Mouse (Mus musculus): ENCODE measurements around the gene Slc16a6. TPM values are rescaled to one million over a fixed set of nuclear protein-coding genes. Genes with fewer than 3 reads are reported as not detected.
A peak's percentile ranks its signal among the peaks of the same experiment; 100 is the strongest.

Slc16a6 gene
- polyA plus RNA-seq, 1 experiment from 2014 or later, result 5.4 TPM

DNA sequence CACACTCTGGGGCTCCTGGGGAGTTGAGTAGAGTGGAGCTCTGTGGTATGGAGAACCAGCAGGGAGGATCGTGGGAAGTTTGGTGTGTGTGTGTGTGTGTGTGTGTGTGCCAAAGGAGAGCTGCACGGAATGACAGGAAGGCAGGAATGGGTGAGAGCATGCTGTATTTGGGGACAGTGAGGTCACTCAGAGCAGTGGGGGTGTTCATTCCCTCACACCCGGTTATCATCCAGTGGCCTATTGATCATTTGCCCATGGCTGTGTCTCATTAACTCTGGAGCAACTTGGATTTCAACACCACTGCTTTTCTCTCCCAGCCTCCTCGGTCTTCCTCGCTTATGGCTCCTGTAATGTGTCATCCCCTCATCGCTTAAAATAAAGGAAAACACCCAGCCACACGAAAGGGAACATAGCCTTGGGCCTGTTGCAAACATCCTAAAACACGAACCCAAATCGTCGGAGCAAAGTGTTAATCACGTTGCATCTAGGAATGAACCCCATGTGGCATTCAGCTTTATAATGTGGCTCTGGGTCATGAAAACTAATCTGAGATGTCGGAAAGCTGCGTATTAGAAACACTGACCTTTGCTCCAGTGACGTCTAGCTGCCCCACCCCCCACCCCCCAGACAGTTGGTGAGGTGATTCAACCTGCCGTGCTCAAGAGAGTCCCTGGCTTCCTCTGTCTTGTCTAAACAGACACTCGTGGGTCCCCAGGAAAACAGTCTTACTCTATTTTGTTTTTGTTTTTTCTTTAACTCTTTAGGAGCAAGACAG is 4.4 kb upstream of the Slc16a6 start:
- ATAC-seq (ENCODE audit: low FRiP score), result no peak
- 57% methylated on average over 16 of the region's 16 CpGs for WGBS
- Histone ChIP-seq H3K4me1 (peaks cover 43% of the 10 kb centered on the region), H3K4me2 (no peak overlapping the region), H3K9me3 (no peaks in the 10 kb centered on the region), H3K9ac (no peak overlapping the region), H3K27ac (no peak overlapping the region), H3K27me3 (peaks cover 3% of the 10 kb centered on the region; the same call in 1 of the 2 replicates), H3K4me3 (replicated peaks) (no peak overlapping the region), H3K36me3 (replicated peaks) (no peaks in the 10 kb centered on the region)

DNA sequence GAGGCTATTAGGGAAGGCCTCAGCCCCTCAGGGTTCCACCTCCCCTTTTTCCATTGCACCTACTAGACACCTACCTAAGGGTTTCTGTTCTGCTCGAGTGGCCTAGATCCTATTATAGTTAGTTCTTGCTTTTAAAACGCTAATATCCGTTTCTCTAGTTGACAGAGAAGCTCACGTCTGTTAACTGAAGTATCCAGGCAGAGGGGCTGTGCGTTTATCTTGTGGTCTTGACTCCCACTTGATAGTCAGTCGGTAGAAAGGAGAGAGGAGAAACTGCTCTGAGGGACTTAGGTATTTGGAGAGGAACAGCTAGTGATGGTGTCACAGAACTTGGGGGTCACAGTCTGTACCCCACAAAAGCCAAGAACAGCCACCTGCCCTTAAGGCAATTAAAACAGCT is 3.3 kb upstream of the Slc16a6 start:
- no peaks in the 10 kb centered on the region for H3K9me3 ChIP-seq
- no peak for ATAC-seq (ENCODE audit: low FRiP score)
- peak overlapping the region; percentile 76 for H3K27ac ChIP-seq
- H3K9ac ChIP-seq, result no peak overlapping the region; the same call in 1 of the 2 replicates
- H3K36me3 ChIP-seq (replicated peaks), result no peaks in the 10 kb centered on the region
- H3K4me2 ChIP-seq, result peak overlapping the region; percentile 21
- H3K27me3 ChIP-seq, result peaks cover 3% of the 10 kb centered on the region; the same call in 1 of the 2 replicates
- no peak overlapping the region for H3K4me3 ChIP-seq (replicated peaks)
- H3K4me1 ChIP-seq, result peaks cover 52% of the 10 kb centered on the region
- WGBS, result 25% methylated on average over 6 of the region's 6 CpGs

DNA sequence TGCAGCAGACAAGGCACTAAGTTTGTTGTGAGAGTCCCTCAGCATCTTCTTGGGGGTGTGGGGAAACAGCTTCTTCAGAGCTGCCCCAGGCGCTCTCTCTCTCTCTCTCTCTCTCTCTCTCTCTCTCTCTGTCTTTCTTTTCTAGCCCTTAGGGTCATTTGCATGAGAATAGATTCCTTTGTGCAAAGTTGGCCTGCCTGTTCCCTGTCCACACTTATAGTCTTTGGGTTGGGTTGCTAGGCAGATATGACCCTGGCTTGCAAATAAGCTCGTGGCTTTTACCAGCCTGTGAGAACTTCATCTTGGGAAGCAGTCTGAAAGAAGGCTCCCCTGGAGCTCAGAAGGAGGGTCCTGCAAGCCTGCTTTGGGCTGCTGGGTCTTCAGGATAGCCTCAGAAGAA is 2.8 kb upstream of the Slc16a6 start:
- ATAC-seq (ENCODE audit: low FRiP score), result no peak
- Histone ChIP-seq H3K9me3 (no peaks in the 10 kb centered on the region), H3K4me3 (replicated peaks) (no peak overlapping the region), H3K4me2 (peak overlapping the region; percentile 21), H3K36me3 (replicated peaks) (no peaks in the 10 kb centered on the region), H3K9ac (peak overlapping the region; percentile 25; the same call in 1 of the 2 replicates), H3K27me3 (peaks cover 7% of the 10 kb centered on the region; the same call in 1 of the 2 replicates), H3K27ac (peak overlapping the region; percentile 76), H3K4me1 (peaks cover 56% of the 10 kb centered on the region)
- 9% methylated on average over 2 of the region's 2 CpGs for WGBS

DNA sequence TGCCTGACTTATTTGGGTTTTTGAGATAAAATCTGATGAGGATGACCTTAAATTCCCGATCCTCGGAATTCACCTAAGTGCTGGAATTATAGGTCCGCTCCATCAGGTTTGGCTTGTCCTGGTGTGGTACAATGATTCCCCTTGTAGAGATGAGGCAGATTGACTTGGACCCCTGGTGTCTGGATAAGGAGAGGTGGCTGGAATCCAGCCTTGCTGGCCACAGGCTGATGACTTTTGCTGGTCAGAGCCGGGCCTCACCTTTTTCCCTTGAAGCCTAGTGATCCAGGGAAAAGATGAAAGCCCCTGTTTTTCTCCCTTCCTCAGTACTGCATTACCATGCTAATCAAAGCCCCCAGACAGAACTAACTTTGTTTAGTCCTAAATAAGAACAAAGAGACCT is 2.3 kb upstream of the Slc16a6 start:
- Histone ChIP-seq H3K4me1 (peaks cover 57% of the 10 kb centered on the region), H3K9me3 (no peaks in the 10 kb centered on the region), H3K36me3 (replicated peaks) (no peaks in the 10 kb centered on the region), H3K4me3 (replicated peaks) (no peak overlapping the region), H3K27ac (peak overlapping the region; percentile 76), H3K27me3 (peaks cover 7% of the 10 kb centered on the region; the same call in 1 of the 2 replicates), H3K9ac (0 out of 2 replicates have a peak overlapping the region, but pooled peaks have one; percentile 25), H3K4me2 (no peak overlapping the region)
- ATAC-seq (ENCODE audit: low FRiP score), result no peak
- 66% methylated on average over 4 of the region's 4 CpGs for WGBS

DNA sequence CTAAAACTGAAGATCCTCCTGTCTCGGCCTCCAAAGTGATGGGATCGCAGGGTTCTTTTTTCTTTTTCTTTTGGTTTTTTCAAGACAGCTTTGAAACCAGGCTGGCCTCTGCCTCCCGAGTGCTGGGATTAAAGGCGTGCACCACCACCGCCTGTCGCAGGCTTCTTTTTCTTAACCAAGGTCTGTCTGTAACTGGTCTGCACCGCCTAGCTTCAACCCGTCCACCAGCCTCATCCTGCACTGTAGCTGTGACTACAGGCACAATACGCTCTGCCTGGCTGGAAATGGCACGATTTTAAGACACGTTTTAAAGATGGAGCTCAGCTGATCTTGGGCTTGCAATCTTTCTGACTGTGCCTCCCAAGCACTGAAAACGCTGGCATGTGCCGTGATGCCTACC is 1.4 kb upstream of the Slc16a6 start:
- Histone ChIP-seq H3K9me3 (no peaks in the 10 kb centered on the region), H3K36me3 (replicated peaks) (no peaks in the 10 kb centered on the region), H3K4me3 (replicated peaks) (no peak overlapping the region), H3K4me1 (peaks cover 54% of the 10 kb centered on the region), H3K4me2 (peak overlapping the region; percentile 89; the same call in 1 of the 2 replicates), H3K27me3 (0 out of 2 replicates have a peak, but pooled peaks cover 13% of the 10 kb centered on the region), H3K27ac (no peak overlapping the region), H3K9ac (no peak overlapping the region)
- no peak for ATAC-seq (ENCODE audit: low FRiP score)
- 78% methylated on average over 13 of the region's 13 CpGs for WGBS

DNA sequence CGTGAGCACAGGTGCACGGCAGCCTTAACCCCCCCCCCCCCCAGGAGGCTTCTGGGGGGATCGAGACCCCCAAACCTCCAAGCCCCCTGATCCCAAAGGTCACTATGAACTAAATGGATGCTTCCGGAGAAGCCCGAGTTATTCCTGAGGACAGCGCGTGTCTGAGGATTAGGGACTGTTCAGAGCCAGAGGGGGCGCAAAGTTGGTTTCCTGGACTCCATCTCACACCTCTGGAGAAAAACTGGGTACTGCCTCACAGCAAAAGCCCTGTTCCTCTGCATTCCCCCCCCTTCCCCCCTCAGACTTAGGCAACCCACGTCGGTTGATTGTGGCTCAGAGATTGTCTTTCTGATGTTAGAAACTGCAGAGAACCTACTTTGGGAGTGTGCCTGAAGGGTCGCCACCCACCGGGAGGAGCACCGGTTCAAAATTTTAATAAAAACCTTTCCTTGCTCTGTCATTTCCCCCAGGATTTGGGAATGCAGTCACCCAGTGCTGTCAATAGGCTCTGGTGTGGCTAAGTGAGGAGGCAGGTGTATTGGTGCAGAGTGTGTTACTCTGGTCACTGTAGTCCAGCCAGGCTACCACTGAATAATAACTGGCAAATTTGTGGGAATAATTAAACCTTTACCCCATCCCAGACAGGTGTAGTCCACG is 816 bp upstream of the Slc16a6 start:
- WGBS, result 7% methylated on average over 14 of the region's 14 CpGs

DNA sequence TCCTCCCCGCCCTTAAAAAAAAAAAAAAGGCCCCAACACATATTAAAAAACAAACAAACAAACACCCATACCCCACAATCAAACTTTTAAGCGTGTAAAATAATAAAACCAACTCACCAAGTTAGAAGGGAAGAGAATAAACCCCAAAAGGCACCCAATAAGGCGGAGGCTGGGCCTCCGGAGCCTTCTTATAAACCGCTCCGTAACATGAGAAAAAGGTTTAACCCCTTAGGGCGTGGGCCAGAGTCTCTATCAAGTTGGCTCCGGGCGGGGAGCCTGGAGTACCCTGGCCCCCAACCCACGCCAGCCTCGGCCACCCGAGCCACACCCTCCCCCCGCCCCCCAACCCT is 602 bp downstream of the Slc16a6 start:
- WGBS, result 0% methylated on average over 10 of the region's 13 CpGs
- H3K9ac ChIP-seq, result peak overlapping the region; percentile 94
- peak; percentile 53; the same call in 1 of the 2 replicates for ATAC-seq (ENCODE audit: low FRiP score)
- H3K4me1 ChIP-seq, result peaks cover 45% of the 10 kb centered on the region
- 0 out of 2 replicates have a peak, but pooled peaks cover 18% of the 10 kb centered on the region for H3K27me3 ChIP-seq
- peak overlapping the region; percentile 89 for H3K4me2 ChIP-seq
- peak overlapping the region; percentile 95 for H3K27ac ChIP-seq
- no peaks in the 10 kb centered on the region for H3K36me3 ChIP-seq (replicated peaks)
- peak overlapping the region; percentile 75 for H3K4me3 ChIP-seq (replicated peaks)
- no peaks in the 10 kb centered on the region for H3K9me3 ChIP-seq

More for the DNA sequence above, 816 bp upstream of the Slc16a6 start:
- peaks cover 50% of the 10 kb centered on the region for H3K4me1 ChIP-seq
- H3K27ac ChIP-seq, result peak overlapping the region; percentile 95
- H3K4me3 ChIP-seq (replicated peaks), result peak overlapping the region; percentile 75
- H3K9me3 ChIP-seq, result no peaks in the 10 kb centered on the region
- peak overlapping the region; percentile 89 for H3K4me2 ChIP-seq
- H3K36me3 ChIP-seq (replicated peaks), result no peaks in the 10 kb centered on the region
- 0 out of 2 replicates have a peak, but pooled peaks cover 18% of the 10 kb centered on the region for H3K27me3 ChIP-seq
- ATAC-seq (ENCODE audit: low FRiP score), result peak; percentile 43
- peak overlapping the region; percentile 94 for H3K9ac ChIP-seq

DNA sequence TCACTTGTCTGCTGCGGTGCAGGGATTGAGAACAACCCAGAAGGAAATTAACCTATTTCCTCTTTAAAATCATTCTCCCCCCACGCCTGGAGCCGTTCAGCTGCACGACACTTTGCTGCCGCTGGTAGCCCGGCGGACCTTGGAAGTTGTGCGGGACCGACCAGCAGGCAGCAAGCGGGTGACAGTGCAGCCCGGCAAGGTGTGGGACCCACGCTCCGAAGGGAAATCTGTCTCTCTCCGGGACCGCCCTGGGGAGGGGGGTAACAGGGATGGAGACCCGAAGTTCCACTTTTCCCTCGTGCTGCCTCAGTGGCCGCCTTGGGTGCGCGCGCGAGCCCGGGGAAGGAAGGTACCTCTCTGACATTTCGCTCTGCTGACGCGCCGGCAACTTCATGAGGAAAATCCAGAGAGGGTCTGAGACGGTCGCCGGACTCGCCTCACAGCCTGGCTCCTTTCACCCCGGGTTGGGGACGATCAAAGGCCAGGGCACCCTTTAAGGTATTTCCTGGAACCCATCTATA is 1.2 kb downstream of the Slc16a6 start:
- peak overlapping the region; percentile 50; the same call in 1 of the 2 replicates for H3K27ac ChIP-seq
- no peaks in the 10 kb centered on the region for H3K36me3 ChIP-seq (replicated peaks)
- peak overlapping the region; percentile 89 for H3K4me2 ChIP-seq
- H3K4me3 ChIP-seq (replicated peaks), result peak overlapping the region; percentile 75
- no peak for ATAC-seq (ENCODE audit: low FRiP score)
- under 1% methylated on average over 33 of the region's 33 CpGs for WGBS
- H3K4me1 ChIP-seq, result peaks cover 40% of the 10 kb centered on the region
- H3K9me3 ChIP-seq, result no peaks in the 10 kb centered on the region
- peak overlapping the region; percentile 94 for H3K9ac ChIP-seq
- 0 out of 2 replicates have a peak, but pooled peaks cover 18% of the 10 kb centered on the region for H3K27me3 ChIP-seq

DNA sequence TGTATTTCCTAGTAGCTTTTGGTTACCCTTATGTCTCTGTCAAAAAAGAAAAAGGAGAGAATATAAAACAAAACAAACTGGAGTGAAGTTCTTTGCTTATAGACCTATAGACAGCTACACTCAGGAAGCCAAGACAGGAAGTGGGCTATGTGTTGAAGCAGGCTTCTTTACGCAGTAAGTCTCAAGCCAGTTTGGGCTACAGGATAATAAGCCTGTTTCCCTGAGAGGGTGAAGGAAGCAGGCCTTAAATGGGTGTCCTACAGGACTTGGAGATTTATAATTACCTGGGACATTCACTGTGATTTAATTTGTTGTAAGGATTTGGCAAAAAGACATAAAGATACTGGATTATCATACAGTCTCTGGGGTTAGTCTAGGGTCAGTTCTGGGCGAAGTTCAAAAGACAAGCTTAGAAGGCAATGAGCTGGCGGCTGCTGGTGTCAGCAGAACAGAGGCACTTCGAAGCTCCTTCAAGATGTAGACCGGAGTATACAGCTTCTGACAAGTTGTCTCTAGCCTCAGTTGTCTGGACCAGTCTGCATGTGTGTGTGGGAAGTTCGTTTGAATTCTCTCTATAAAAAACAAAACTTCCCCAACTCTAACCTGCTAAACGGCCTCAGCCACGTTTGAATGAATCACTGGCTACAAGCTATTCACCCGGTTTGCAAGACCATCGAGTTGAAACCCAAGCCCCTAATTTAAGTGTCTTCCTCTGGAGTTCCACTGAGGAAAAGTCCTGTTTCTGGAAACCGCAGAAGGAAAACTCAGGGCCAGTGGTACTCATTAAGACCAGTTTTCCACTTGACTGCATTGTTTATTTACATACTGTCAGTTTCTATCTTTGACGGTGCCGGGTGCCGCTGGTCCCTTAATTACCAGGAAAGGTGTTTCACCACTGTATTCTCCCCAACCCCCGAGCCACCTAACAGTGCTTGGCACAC is 2.2 kb downstream of the Slc16a6 start:
- peak overlapping the region; percentile 75 for H3K4me3 ChIP-seq (replicated peaks)
- ATAC-seq (ENCODE audit: low FRiP score), result no peak
- 0 out of 2 replicates have a peak, but pooled peaks cover 18% of the 10 kb centered on the region for H3K27me3 ChIP-seq
- H3K4me2 ChIP-seq, result peak overlapping the region; percentile 89
- H3K9me3 ChIP-seq, result no peaks in the 10 kb centered on the region
- H3K36me3 ChIP-seq (replicated peaks), result no peaks in the 10 kb centered on the region
- H3K27ac ChIP-seq, result no peak overlapping the region
- peaks cover 30% of the 10 kb centered on the region for H3K4me1 ChIP-seq
- WGBS, result 31% methylated on average over 15 of the region's 15 CpGs
- H3K9ac ChIP-seq, result no peak overlapping the region; the same call in 1 of the 2 replicates

DNA sequence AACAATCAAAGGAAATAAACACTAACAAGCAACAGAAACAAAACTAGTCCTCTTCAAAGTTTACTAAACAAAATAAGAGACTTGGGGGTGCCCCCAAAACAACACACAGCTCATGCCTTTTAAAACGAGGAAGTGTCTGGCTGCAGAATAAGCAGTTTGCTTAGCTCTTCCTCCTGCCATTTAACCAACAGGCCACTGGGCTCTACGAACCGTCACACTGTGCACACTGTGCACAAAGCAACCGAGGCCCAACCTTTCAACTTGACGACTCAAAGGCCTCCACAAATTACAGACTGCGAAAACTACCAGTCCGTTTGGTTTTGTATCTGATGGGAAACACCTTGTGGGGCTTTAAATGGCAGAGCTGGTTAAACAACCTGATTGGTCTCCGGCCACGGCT is 3.2 kb downstream of the Slc16a6 start:
- H3K4me3 ChIP-seq (replicated peaks), result no peak overlapping the region
- H3K9ac ChIP-seq, result no peak overlapping the region
- no peaks in the 10 kb centered on the region for H3K9me3 ChIP-seq
- ATAC-seq (ENCODE audit: low FRiP score), result no peak
- H3K4me2 ChIP-seq, result no peak overlapping the region
- WGBS, result 72% methylated on average over 9 of the region's 9 CpGs
- peaks cover 23% of the 10 kb centered on the region for H3K4me1 ChIP-seq
- H3K36me3 ChIP-seq (replicated peaks), result no peaks in the 10 kb centered on the region
- no peak overlapping the region for H3K27ac ChIP-seq
- 0 out of 2 replicates have a peak, but pooled peaks cover 18% of the 10 kb centered on the region for H3K27me3 ChIP-seq

DNA sequence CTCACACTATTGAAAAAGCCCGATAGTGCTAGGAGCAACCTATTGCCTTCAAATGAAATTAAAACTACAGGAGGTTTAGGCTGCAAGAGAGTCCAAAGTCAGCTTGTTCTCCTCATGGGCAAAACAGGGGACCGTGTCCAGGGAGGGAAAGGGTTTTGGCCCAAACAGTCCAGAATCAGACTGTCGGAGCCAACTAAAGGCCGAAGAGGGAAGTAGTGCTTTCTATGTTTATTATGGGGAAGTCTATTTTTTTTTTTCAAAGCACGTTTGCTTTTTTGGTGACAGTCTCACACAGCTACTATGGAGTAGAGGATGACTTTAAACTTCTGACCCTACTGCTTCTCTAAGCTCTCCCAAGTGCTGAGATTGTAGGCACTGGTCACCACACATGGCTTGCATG is 5.3 kb downstream of the Slc16a6 start:
- Histone ChIP-seq H3K4me3 (replicated peaks) (no peak overlapping the region), H3K4me1 (peaks cover 14% of the 10 kb centered on the region; the same call in 1 of the 2 replicates), H3K36me3 (replicated peaks) (no peaks in the 10 kb centered on the region), H3K9ac (no peak overlapping the region), H3K9me3 (no peaks in the 10 kb centered on the region), H3K27ac (no peak overlapping the region), H3K27me3 (0 out of 2 replicates have a peak, but pooled peaks cover 15% of the 10 kb centered on the region), H3K4me2 (no peak overlapping the region)
- WGBS, result 92% methylated on average over 5 of the region's 5 CpGs
- no peak for ATAC-seq (ENCODE audit: low FRiP score)

Data from forebrain, embryonic 12.5 days (tissue).